Mouse (Mus musculus): ENCODE measurements around the gene Tmed4. TPM values are rescaled to one million over a fixed set of nuclear protein-coding genes. Genes with fewer than 3 reads are reported as not detected.

Gene Tmed4
- polyA plus RNA-seq, 1 experiment from 2014 or later, result 165 TPM

GRCm38 (mm10) chr11:6302793-6303192, 28.1 kb upstream of the Tmed4 start:
- Histone ChIP-seq H3K36me3 (ENCODE audit: control insufficient read depth, insufficient read depth, low read length) (0 out of 2 replicates have a peak, but pooled peaks cover 7% of the 10 kb centered on the region), H3K27ac (ENCODE audit: low read length) (no peak overlapping the region), H3K4me3 (ENCODE audit: low read length) (no peak overlapping the region), H3K9me3 (ENCODE audit: control insufficient read depth, low read length) (no peaks in the 10 kb centered on the region), H3K4me2 (ENCODE audit: low read depth, low read length) (no peak overlapping the region), H3K4me1 (ENCODE audit: control insufficient read depth, insufficient read depth, low read length) (peaks cover 5% of the 10 kb centered on the region; the same call in 1 of the 2 replicates), H3K9ac (ENCODE audit: low read depth, low read length) (no peak overlapping the region), H3K27me3 (replicated peaks; ENCODE audit: control insufficient read depth, insufficient read depth, low read length) (no peaks in the 10 kb centered on the region)
- WGBS, result 87% methylated on average over 2 of the region's 2 CpGs
- ATAC-seq, result no peak

- Histone ChIP-seq H3K4me3 (ENCODE audit: low read length) (no peak overlapping the region), H3K4me2 (ENCODE audit: low read depth, low read length) (no peak overlapping the region), H3K4me1 (ENCODE audit: control insufficient read depth, insufficient read depth, low read length) (0 out of 2 replicates have a peak, but pooled peaks cover 3% of the 10 kb centered on the region), H3K9ac (ENCODE audit: low read depth, low read length) (no peak overlapping the region), H3K27ac (ENCODE audit: low read length) (peak overlapping the region; percentile 55), H3K9me3 (ENCODE audit: control insufficient read depth, low read length) (no peaks in the 10 kb centered on the region), H3K27me3 (replicated peaks; ENCODE audit: control insufficient read depth, insufficient read depth, low read length) (no peaks in the 10 kb centered on the region), H3K36me3 (ENCODE audit: control insufficient read depth, insufficient read depth, low read length) (peaks cover 12% of the 10 kb centered on the region; the same call in 1 of the 2 replicates)
- ATAC-seq, result peak; percentile 85
- 58% methylated on average over 2 of the region's 2 CpGs for WGBS
Observed at GRCm38 (mm10) chr11:6299435-6299834, 24.8 kb upstream of the Tmed4 start.

- H3K9ac ChIP-seq (ENCODE audit: low read depth, low read length), result no peak overlapping the region
- no peak overlapping the region for H3K4me2 ChIP-seq (ENCODE audit: low read depth, low read length)
- H3K27ac ChIP-seq (ENCODE audit: low read length), result no peak overlapping the region
- H3K9me3 ChIP-seq (ENCODE audit: control insufficient read depth, low read length), result no peaks in the 10 kb centered on the region
- no peak overlapping the region for H3K4me3 ChIP-seq (ENCODE audit: low read length)
- H3K27me3 ChIP-seq (replicated peaks; ENCODE audit: control insufficient read depth, insufficient read depth, low read length), result no peaks in the 10 kb centered on the region
- no peak for ATAC-seq
- H3K4me1 ChIP-seq (ENCODE audit: control insufficient read depth, insufficient read depth, low read length), result peaks cover 5% of the 10 kb centered on the region; the same call in 1 of the 2 replicates
- H3K36me3 ChIP-seq (ENCODE audit: control insufficient read depth, insufficient read depth, low read length), result peaks cover 8% of the 10 kb centered on the region; the same call in 1 of the 2 replicates
Observed at GRCm38 (mm10) chr11:6296077-6296476, 21.4 kb upstream of the Tmed4 start.

- peak; percentile 18; the same call in 1 of the 2 replicates for ATAC-seq
- Histone ChIP-seq H3K27ac (ENCODE audit: low read length) (no peak overlapping the region), H3K9me3 (ENCODE audit: control insufficient read depth, low read length) (no peaks in the 10 kb centered on the region), H3K9ac (ENCODE audit: low read depth, low read length) (no peak overlapping the region), H3K4me3 (ENCODE audit: low read length) (no peak overlapping the region), H3K4me2 (ENCODE audit: low read depth, low read length) (no peak overlapping the region), H3K36me3 (ENCODE audit: control insufficient read depth, insufficient read depth, low read length) (peaks cover 5% of the 10 kb centered on the region; the same call in 1 of the 2 replicates), H3K27me3 (replicated peaks; ENCODE audit: control insufficient read depth, insufficient read depth, low read length) (no peaks in the 10 kb centered on the region), H3K4me1 (ENCODE audit: control insufficient read depth, insufficient read depth, low read length) (peaks cover 2% of the 10 kb centered on the region; the same call in 1 of the 2 replicates)
- WGBS, result 85% methylated on average over 4 of the region's 4 CpGs
Observed at GRCm38 (mm10) chr11:6294632-6295031, 20.0 kb upstream of the Tmed4 start.

- H3K36me3 ChIP-seq (ENCODE audit: control insufficient read depth, insufficient read depth, low read length), result peaks cover 5% of the 10 kb centered on the region; the same call in 1 of the 2 replicates
- H3K27ac ChIP-seq (ENCODE audit: low read length), result no peak overlapping the region; the same call in 1 of the 2 replicates
- 95% methylated on average over 2 of the region's 2 CpGs for WGBS
- peak overlapping the region; percentile 8; the same call in 1 of the 2 replicates for H3K4me2 ChIP-seq (ENCODE audit: low read depth, low read length)
- H3K9me3 ChIP-seq (ENCODE audit: control insufficient read depth, low read length), result no peaks in the 10 kb centered on the region
- ATAC-seq, result no peak
- H3K4me3 ChIP-seq (ENCODE audit: low read length), result no peak overlapping the region
- H3K27me3 ChIP-seq (replicated peaks; ENCODE audit: control insufficient read depth, insufficient read depth, low read length), result no peaks in the 10 kb centered on the region
- no peak overlapping the region for H3K9ac ChIP-seq (ENCODE audit: low read depth, low read length)
- peaks cover 2% of the 10 kb centered on the region; the same call in 1 of the 2 replicates for H3K4me1 ChIP-seq (ENCODE audit: control insufficient read depth, insufficient read depth, low read length)
Observed at GRCm38 (mm10) chr11:6293601-6294000, 18.9 kb upstream of the Tmed4 start.

GRCm38 (mm10) chr11:6292988-6293349, 18.3 kb upstream of the Tmed4 start:
- Histone ChIP-seq H3K4me3 (ENCODE audit: low read length) (peak overlapping the region; percentile 82), H3K27me3 (replicated peaks; ENCODE audit: control insufficient read depth, insufficient read depth, low read length) (no peaks in the 10 kb centered on the region), H3K36me3 (ENCODE audit: control insufficient read depth, insufficient read depth, low read length) (peaks cover 5% of the 10 kb centered on the region; the same call in 1 of the 2 replicates), H3K4me2 (ENCODE audit: low read depth, low read length) (peak overlapping the region; percentile 77), H3K9me3 (ENCODE audit: control insufficient read depth, low read length) (no peaks in the 10 kb centered on the region), H3K4me1 (ENCODE audit: control insufficient read depth, insufficient read depth, low read length) (peaks cover 2% of the 10 kb centered on the region; the same call in 1 of the 2 replicates), H3K27ac (ENCODE audit: low read length) (peak overlapping the region; percentile 97; the same call in 1 of the 2 replicates), H3K9ac (ENCODE audit: low read depth, low read length) (0 out of 2 replicates have a peak overlapping the region, but pooled peaks have one; percentile 87)
- 89% methylated on average over 4 of the region's 4 CpGs for WGBS
- ATAC-seq, result no peak

- Histone ChIP-seq H3K4me2 (ENCODE audit: low read depth, low read length) (peak overlapping the region; percentile 77), H3K36me3 (ENCODE audit: control insufficient read depth, insufficient read depth, low read length) (peaks cover 5% of the 10 kb centered on the region; the same call in 1 of the 2 replicates), H3K4me1 (ENCODE audit: control insufficient read depth, insufficient read depth, low read length) (peaks cover 2% of the 10 kb centered on the region; the same call in 1 of the 2 replicates), H3K27me3 (replicated peaks; ENCODE audit: control insufficient read depth, insufficient read depth, low read length) (no peaks in the 10 kb centered on the region), H3K27ac (ENCODE audit: low read length) (peak overlapping the region; percentile 97), H3K9ac (ENCODE audit: low read depth, low read length) (peak overlapping the region; percentile 87), H3K9me3 (ENCODE audit: control insufficient read depth, low read length) (no peaks in the 10 kb centered on the region), H3K4me3 (ENCODE audit: low read length) (peak overlapping the region; percentile 82)
- 13% methylated on average over 33 of the region's 33 CpGs for WGBS
- peak; percentile 30 for ATAC-seq
Observed at GRCm38 (mm10) chr11:6292116-6292987, 17.7 kb upstream of the Tmed4 start.

- H3K9me3 ChIP-seq (ENCODE audit: control insufficient read depth, low read length), result no peaks in the 10 kb centered on the region
- no peaks in the 10 kb centered on the region for H3K27me3 ChIP-seq (replicated peaks; ENCODE audit: control insufficient read depth, insufficient read depth, low read length)
- peak; percentile 97 for ATAC-seq
- H3K36me3 ChIP-seq (ENCODE audit: control insufficient read depth, insufficient read depth, low read length), result no peaks in the 10 kb centered on the region
- WGBS, result under 1% methylated on average over 75 of the region's 77 CpGs
- peak within 1 kb of the TSS; percentile 77 for H3K4me2 ChIP-seq (ENCODE audit: low read depth, low read length)
- peak within 1 kb of the TSS; percentile 97 for H3K27ac ChIP-seq (ENCODE audit: low read length)
- H3K9ac ChIP-seq (ENCODE audit: low read depth, low read length), result peak within 1 kb of the TSS; percentile 87
- H3K4me1 ChIP-seq (ENCODE audit: control insufficient read depth, insufficient read depth, low read length), result peaks cover 2% of the 10 kb centered on the region; the same call in 1 of the 2 replicates
- peak within 1 kb of the TSS; percentile 82 for H3K4me3 ChIP-seq (ENCODE audit: low read length)
Observed at GRCm38 (mm10) chr11:6291401-6292115, 16.9 kb upstream of the Tmed4 start, which contains the start of gene Ogdh. Gene Ogdh, plus strand, starts transcription at chr11:6291633.

GRCm38 (mm10) chr11:6290883-6291282, 16.2 kb upstream of the Tmed4 start:
- Histone ChIP-seq H3K27ac (ENCODE audit: low read length) (no peak overlapping the region), H3K4me3 (ENCODE audit: low read length) (peak overlapping the region; percentile 82), H3K27me3 (replicated peaks; ENCODE audit: control insufficient read depth, insufficient read depth, low read length) (no peaks in the 10 kb centered on the region), H3K9ac (ENCODE audit: low read depth, low read length) (peak overlapping the region; percentile 87), H3K36me3 (ENCODE audit: control insufficient read depth, insufficient read depth, low read length) (no peaks in the 10 kb centered on the region), H3K4me2 (ENCODE audit: low read depth, low read length) (peak overlapping the region; percentile 72), H3K9me3 (ENCODE audit: control insufficient read depth, low read length) (no peaks in the 10 kb centered on the region), H3K4me1 (ENCODE audit: control insufficient read depth, insufficient read depth, low read length) (peaks cover 2% of the 10 kb centered on the region; the same call in 1 of the 2 replicates)
- ATAC-seq, result no peak
- 26% methylated on average over 3 of the region's 3 CpGs for WGBS
